Mouse (Mus musculus) intestine, postnatal 0 days (tissue): ENCODE results near the gene Lbx2. TPM values are rescaled to one million over a fixed set of nuclear protein-coding genes. Genes with fewer than 3 reads are reported as not detected.

Source experiments
- ATAC-seq: fragments of 200-750 bp; cut with Nextera tagmentation; 2 replicates; pipeline ENCODE4 v1.8.0; 2017; ENCODE audit warnings: mild to moderate bottlenecking, moderate TSS enrichment, moderate library complexity
- H3K27ac ChIP-seq: fragments of 300-500 bp; sonication (generic); 2 replicates; pipeline ENCODE4 v1.5.1; 2014; ENCODE audit warnings: mild to moderate bottlenecking, low read depth, low read length, moderate library complexity
- H3K27me3 ChIP-seq: fragments of 300-500 bp; sonication (generic); replicated peaks from 2 replicates; pipeline ENCODE4 v1.6.1; 2014; ENCODE audit warnings: low read length, mixed read lengths; ENCODE audit not compliant: control insufficient read depth, insufficient read depth
- H3K36me3 ChIP-seq: fragments of 300-500 bp; sonication (generic); 2 replicates; pipeline ENCODE4 v1.6.1; 2014; ENCODE audit warnings: mild to moderate bottlenecking, moderate library complexity; ENCODE audit not compliant: control insufficient read depth, insufficient read depth
- H3K4me1 ChIP-seq: fragments of 300-500 bp; sonication (generic); replicated peaks from 2 replicates; pipeline ENCODE4 v1.6.1; 2014; ENCODE audit warnings: antibody characterized with exemption, low read length, mixed read lengths; ENCODE audit not compliant: control insufficient read depth, insufficient read depth
- H3K4me2 ChIP-seq: fragments of 300-500 bp; sonication (generic); replicated peaks from 2 replicates; pipeline ENCODE4 v1.6.1; 2014; ENCODE audit warnings: low read depth, mild to moderate bottlenecking, moderate library complexity
- H3K4me3 ChIP-seq: fragments of 300-500 bp; sonication (generic); 2 replicates; pipeline ENCODE4 v1.5.1; 2014; ENCODE audit warnings: low read depth, low read length
- H3K9ac ChIP-seq: fragments of 300-500 bp; sonication (generic); 2 replicates; pipeline ENCODE4 v1.6.1; 2014; ENCODE audit warnings: mild to moderate bottlenecking, low read depth, low read length
- H3K9me3 ChIP-seq: fragments of 300-500 bp; sonication (generic); 2 replicates; pipeline ENCODE4 v1.6.1; 2016; ENCODE audit warnings: mixed run types; ENCODE audit not compliant: control insufficient read depth
- CTCF ChIP-seq: sonication (generic); IDR thresholded peaks from 2 replicates; pipeline ENCODE4 v1.5.1; 2016; ENCODE audit warnings: low read depth, mild to moderate bottlenecking, control low read depth, antibody characterized with exemption, moderate library complexity
- WGBS: fragments of 180-500 bp; shearing (Covaris S2); extraction: QIAGEN DNeasy Blood & Tissue Kit; methylation state at CpG from one replicate; pipeline ENCODE4 v1.1.7; 2014; 5-methylcytosine and 5-hydroxymethylcytosine counted together
- polyA plus RNA-seq: library from polyadenylated mRNA; unstranded; fragments of >200 nt; fragmentation: Nextera tagmentation; extraction: Ambion mirVana; gene quantifications from 2 replicates; pipeline ENCODE4 v1.2.1, GENCODE M21; 2015

Lbx2 gene
- polyA plus RNA-seq, 1 experiment from 2014 or later: 0.23 TPM

GRCm38 (mm10) chr6:83077630-83078323 lies 8.4 kb upstream of the Lbx2 start, which contains the start of gene Pcgf1:
Gene Pcgf1 (plus strand): TSS chr6:83077869.
- H3K4me3 ChIP-seq: peak within 1 kb of the TSS; percentile 61
- WGBS: under 1% methylated on average over 54 of the region's 54 CpGs
- H3K9me3 ChIP-seq: no peaks in the 10 kb centered on the region
- H3K9ac ChIP-seq: peak within 1 kb of the TSS; percentile 47
- ATAC-seq: peak; percentile 28
- peaks cover 38% of the 10 kb centered on the region for H3K27me3 ChIP-seq
- H3K36me3 ChIP-seq: peaks cover 21% of the 10 kb centered on the region; the same call in 1 of the 2 replicates
- TF ChIP-seq CTCF: no peak
- H3K4me1 ChIP-seq: 0 out of 2 replicates have a peak, but pooled peaks cover 3% of the 10 kb centered on the region
- peak within 1 kb of the TSS; percentile 74; the same call in 1 of the 2 replicates for H3K27ac ChIP-seq
- peak within 1 kb of the TSS; percentile 98 for H3K4me2 ChIP-seq

- peak overlapping the region; percentile 98 for H3K4me2 ChIP-seq
- H3K9me3 ChIP-seq: no peaks in the 10 kb centered on the region
- peak overlapping the region; percentile 61 for H3K4me3 ChIP-seq
- ATAC-seq: peak; percentile 93
- peak overlapping the region; percentile 74; the same call in 1 of the 2 replicates for H3K27ac ChIP-seq
- H3K9ac ChIP-seq: peak overlapping the region; percentile 47
- peaks cover 38% of the 10 kb centered on the region for H3K27me3 ChIP-seq
- 0 out of 2 replicates have a peak, but pooled peaks cover 3% of the 10 kb centered on the region for H3K4me1 ChIP-seq
- WGBS: under 1% methylated on average over 46 of the region's 46 CpGs
- TF ChIP-seq CTCF: peak; percentile 80
- H3K36me3 ChIP-seq: peaks cover 22% of the 10 kb centered on the region; the same call in 1 of the 2 replicates
Measured at GRCm38 (mm10) chr6:83078324-83078858, 7.8 kb upstream of the Lbx2 start.

- ATAC-seq: no peak
- WGBS: 84% methylated on average over 5 of the region's 5 CpGs
- no peak overlapping the region for H3K27ac ChIP-seq
- H3K36me3 ChIP-seq: peaks cover 22% of the 10 kb centered on the region; the same call in 1 of the 2 replicates
- no peaks in the 10 kb centered on the region for H3K9me3 ChIP-seq
- H3K4me3 ChIP-seq: no peak overlapping the region
- H3K4me1 ChIP-seq: 0 out of 2 replicates have a peak, but pooled peaks cover 3% of the 10 kb centered on the region
- H3K4me2 ChIP-seq: no peak overlapping the region
- no peak overlapping the region for H3K9ac ChIP-seq
- TF ChIP-seq CTCF: no peak
- H3K27me3 ChIP-seq: peaks cover 36% of the 10 kb centered on the region
Measured at GRCm38 (mm10) chr6:83080210-83080609, 6.0 kb upstream of the Lbx2 start.

- H3K4me1 ChIP-seq: no peaks in the 10 kb centered on the region
- no peak overlapping the region for H3K4me2 ChIP-seq
- no peaks in the 10 kb centered on the region for H3K9me3 ChIP-seq
- no peak overlapping the region for H3K9ac ChIP-seq
- ATAC-seq: no peak
- H3K27me3 ChIP-seq: peaks cover 52% of the 10 kb centered on the region
- no peak overlapping the region for H3K27ac ChIP-seq
- WGBS: 44% methylated on average over 5 of the region's 5 CpGs
- no peak overlapping the region for H3K4me3 ChIP-seq
- no peak for TF ChIP-seq CTCF
- peaks cover 22% of the 10 kb centered on the region; the same call in 1 of the 2 replicates for H3K36me3 ChIP-seq
Measured at GRCm38 (mm10) chr6:83083497-83083896, 2.7 kb upstream of the Lbx2 start.

GRCm38 (mm10) chr6:83084477-83084876 lies 1.7 kb upstream of the Lbx2 start:
- no peaks in the 10 kb centered on the region for H3K4me1 ChIP-seq
- TF ChIP-seq CTCF: no peak
- H3K9me3 ChIP-seq: no peaks in the 10 kb centered on the region
- no peak overlapping the region for H3K9ac ChIP-seq
- H3K4me3 ChIP-seq: no peak overlapping the region
- no peak overlapping the region for H3K27ac ChIP-seq
- no peak for ATAC-seq
- 17% methylated on average over 6 of the region's 6 CpGs for WGBS
- H3K4me2 ChIP-seq: no peak overlapping the region
- H3K36me3 ChIP-seq: peaks cover 22% of the 10 kb centered on the region; the same call in 1 of the 2 replicates
- peaks cover 58% of the 10 kb centered on the region for H3K27me3 ChIP-seq

DNA sequence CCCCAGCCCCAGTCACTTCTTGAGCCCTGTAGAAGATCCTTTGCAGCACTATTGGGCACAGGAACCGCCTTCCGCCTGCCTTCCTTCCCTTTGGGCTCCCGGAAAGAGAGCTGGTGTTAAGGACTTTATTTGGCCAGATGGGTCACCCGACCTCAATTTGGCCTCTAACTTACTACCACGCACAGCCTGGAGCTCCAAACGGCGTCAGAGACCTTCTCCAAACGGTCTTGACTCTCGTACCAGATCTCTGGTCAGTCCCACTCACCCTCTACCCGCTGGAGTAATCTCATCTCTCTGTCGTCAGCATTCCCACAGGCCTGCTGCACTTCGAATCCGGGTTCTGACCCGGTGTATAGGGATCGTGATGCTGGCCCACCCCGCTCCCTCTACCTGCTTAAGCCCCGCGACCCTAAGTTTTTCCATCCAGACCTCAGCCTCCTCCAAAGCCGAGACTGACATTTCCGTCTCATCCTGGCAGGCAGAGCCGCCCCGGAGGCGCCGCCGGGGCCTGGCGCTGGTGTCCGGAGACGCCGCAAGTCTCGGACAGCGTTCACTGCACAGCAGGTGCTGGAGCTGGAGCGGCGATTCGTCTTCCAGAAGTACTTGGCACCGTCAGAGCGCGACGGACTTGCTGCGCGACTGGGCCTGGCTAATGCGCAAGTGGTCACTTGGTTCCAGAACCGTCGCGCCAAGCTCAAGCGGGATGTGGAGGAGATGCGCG lies 1.2 kb downstream of the Lbx2 start:
- peak overlapping the region; percentile 32 for H3K4me3 ChIP-seq
- H3K4me2 ChIP-seq: peak overlapping the region; percentile 55
- H3K27ac ChIP-seq: no peak overlapping the region
- H3K9me3 ChIP-seq: no peaks in the 10 kb centered on the region
- ATAC-seq: no peak
- TF ChIP-seq CTCF: no peak
- H3K4me1 ChIP-seq: no peaks in the 10 kb centered on the region
- 0 out of 2 replicates have a peak, but pooled peaks cover 6% of the 10 kb centered on the region for H3K36me3 ChIP-seq
- H3K9ac ChIP-seq: no peak overlapping the region
- 3% methylated on average over 46 of the region's 47 CpGs for WGBS
- peaks cover 64% of the 10 kb centered on the region for H3K27me3 ChIP-seq
